Mouse (Mus musculus) cerebellum, adult 2 months (tissue): ENCODE results near the gene Fkbp8. TPM values are rescaled to one million over a fixed set of nuclear protein-coding genes. Genes with fewer than 3 reads are reported as not detected.

Source experiments
- DNase-seq, 2 experiments: peaks; one replicate each; pipeline ENCODE4 v3.0.0; 2021
- H3K27ac ChIP-seq: fragments of 200-500 bp; 2 replicates; pipeline ENCODE4 v1.5.1; 2012; ENCODE audit warnings: low read length, control low read depth, inconsistent platforms; ENCODE audit not compliant: insufficient read depth
- H3K27me3 ChIP-seq: fragments of 200-500 bp; 2 replicates; pipeline ENCODE4 v1.6.1; 2012; ENCODE audit warnings: inconsistent platforms, mild to moderate bottlenecking, low read length, moderate library complexity; ENCODE audit not compliant: control insufficient read depth, insufficient read depth
- H3K4me1 ChIP-seq: fragments of 200-500 bp; 2 replicates; pipeline ENCODE4 v1.6.1; 2011; ENCODE audit warnings: low read length; ENCODE audit not compliant: control insufficient read depth, insufficient read depth
- H3K4me3 ChIP-seq: fragments of 200-500 bp; replicated peaks from 2 replicates; pipeline ENCODE3; 2011; ENCODE audit warnings: mild to moderate bottlenecking, low read depth, low read length, control low read depth; ENCODE audit not compliant: insufficient read depth
- CTCF ChIP-seq: fragments of 200-500 bp; IDR thresholded peaks from 2 replicates; pipeline ENCODE4 v1.5.1; 2011; ENCODE audit warnings: low read depth, mild to moderate bottlenecking, control low read depth, low read length, moderate library complexity, borderline replicate concordance; ENCODE audit not compliant: insufficient read depth
- POLR2A ChIP-seq: fragments of 200-500 bp; IDR thresholded peaks from 2 replicates; pipeline ENCODE4 v1.6.1; 2011; ENCODE audit warnings: low read length, control low read depth, borderline replicate concordance; ENCODE audit not compliant: insufficient read depth
- WGBS: fragments of 180-500 bp; shearing (Covaris S2); methylation state at CpG from one replicate; pipeline ENCODE4 v1.1.7; 2018; 5-methylcytosine and 5-hydroxymethylcytosine counted together
- polyA plus RNA-seq: library from polyadenylated mRNA; depleted of rRNA; stranded (reverse); fragments of >200 nt; gene quantifications from 2 replicates; pipeline ENCODE4 v1.2.3, GENCODE M21; 2012

Fkbp8 gene
- polyA plus RNA-seq, 1 experiment, result 552 TPM

DNA sequence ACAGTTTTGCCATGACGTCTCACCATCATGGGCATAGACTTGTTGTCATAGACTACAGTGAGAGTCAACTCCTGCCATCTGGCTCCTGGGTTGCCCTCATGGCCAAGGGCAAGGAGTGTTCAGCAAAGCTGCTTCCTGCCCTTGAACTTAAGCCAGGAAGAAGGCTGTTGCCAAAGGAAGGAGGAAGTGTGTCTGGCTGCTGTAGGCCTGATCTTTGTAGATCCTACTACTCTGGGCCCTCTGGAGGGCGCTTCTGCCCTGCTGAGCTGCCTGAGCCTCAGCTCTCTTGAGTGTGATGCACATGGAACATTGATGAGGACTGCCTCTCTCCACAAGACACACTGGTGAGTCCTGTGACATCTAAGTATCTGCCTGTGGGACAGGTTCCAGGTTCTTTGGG, 32.6 kb downstream of the Fkbp8 start:
- peak overlapping the region; percentile 32; the same call in 1 of the 2 replicates for H3K27ac ChIP-seq
- peak; percentile 49 to 76 for DNase-seq
- 12% methylated on average over 2 of the region's 2 CpGs for WGBS
- H3K27me3 ChIP-seq, result no peaks in the 10 kb centered on the region
- peaks cover 45% of the 10 kb centered on the region for H3K4me1 ChIP-seq
- TF ChIP-seq POLR2A (no peak), CTCF (peak; percentile 51; the same call in 1 of the 2 replicates)
- H3K4me3 ChIP-seq, result no peak overlapping the region

DNA sequence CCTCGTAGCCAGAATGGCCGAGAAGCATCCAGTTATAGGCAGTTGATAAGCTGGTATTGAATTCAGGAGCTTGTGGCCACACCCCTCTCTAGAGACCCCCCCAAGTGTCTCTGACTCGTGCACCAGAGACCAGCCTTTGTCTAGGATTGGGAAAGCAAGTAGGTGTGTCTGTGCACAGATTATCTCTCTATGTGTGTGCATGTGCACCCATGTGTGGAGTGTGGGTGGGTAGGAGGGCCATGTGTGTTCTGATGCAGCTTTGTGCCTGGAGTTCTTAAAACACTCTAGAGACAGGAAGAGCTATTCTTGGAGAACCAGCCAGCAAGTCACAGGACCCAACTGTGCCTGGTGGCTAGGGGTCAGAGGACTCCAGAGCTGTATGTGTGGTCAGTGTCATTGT, 33.0 kb downstream of the Fkbp8 start:
- whole genome bisulfite sequencing, result 53% methylated on average over 3 of the region's 3 CpGs
- Histone ChIP-seq H3K27me3 (no peaks in the 10 kb centered on the region), H3K27ac (peak overlapping the region; percentile 32; the same call in 1 of the 2 replicates), H3K4me3 (no peak overlapping the region), H3K4me1 (peaks cover 47% of the 10 kb centered on the region)
- no peak for DNase-seq
- TF ChIP-seq POLR2A (no peak), CTCF (no peak)

DNA sequence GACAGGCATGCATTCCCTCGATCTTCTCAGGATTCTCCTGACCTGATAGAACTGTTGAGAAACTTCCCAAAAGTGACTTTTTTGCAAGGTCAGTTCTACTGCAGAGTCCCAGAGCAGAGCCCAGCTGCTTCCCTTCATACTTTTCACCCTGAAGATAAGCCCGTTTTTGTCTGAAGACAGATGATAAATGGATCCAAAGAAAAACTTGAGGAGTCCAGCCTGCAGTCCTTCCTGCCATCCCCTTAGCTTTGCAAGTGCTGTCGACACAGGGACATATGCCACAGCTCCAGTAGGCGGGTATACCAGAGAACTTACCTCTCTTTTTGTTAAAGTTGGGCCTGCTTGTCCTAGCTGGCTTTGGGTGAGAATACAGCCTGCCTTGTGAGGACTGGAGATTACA, 33.8 kb downstream of the Fkbp8 start:
- Histone ChIP-seq H3K4me3 (no peak overlapping the region), H3K27ac (peak overlapping the region; percentile 32; the same call in 1 of the 2 replicates), H3K27me3 (no peaks in the 10 kb centered on the region), H3K4me1 (peaks cover 48% of the 10 kb centered on the region)
- WGBS, result 56% methylated on average over 4 of the region's 4 CpGs
- TF ChIP-seq POLR2A, result no peak
- no peak for TF ChIP-seq CTCF
- DNase-seq, result no peak

DNA sequence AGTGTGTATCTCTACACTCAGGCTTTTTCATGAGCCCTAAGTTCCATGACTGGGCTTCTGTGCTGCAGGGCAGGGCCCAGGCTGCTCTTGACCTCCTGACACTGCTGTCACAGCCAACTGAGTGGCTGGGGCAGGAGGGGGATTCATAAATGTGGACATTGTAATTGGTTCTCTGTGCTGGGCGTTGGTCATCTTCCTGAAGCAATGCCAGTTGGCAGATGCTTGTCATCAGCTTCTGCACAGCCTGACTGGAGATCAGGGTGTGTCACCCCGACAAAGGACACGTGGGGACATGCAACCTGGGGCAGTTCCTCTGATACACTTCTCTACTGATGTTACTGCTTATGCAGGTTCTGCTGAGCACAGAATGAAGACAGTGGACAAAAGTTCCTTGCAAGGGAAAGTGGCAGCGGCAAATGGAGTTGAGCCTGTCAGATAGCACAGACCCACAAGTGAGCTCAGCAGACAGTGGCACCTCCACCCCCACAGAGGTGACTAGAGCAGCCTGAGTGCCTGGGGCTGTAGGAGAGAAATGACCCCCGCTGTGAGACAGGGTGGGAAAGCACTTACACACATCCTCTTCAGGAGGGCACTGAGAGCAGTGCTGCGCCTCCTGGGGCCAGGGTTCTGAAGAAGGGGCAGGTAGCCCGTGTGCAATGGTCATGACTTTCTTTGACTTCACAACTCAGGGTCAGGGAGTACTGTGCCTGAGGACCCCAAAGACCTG, 34.4 kb downstream of the Fkbp8 start:
- Histone ChIP-seq H3K4me1 (peaks cover 51% of the 10 kb centered on the region), H3K27ac (peak overlapping the region; percentile 33; the same call in 1 of the 2 replicates), H3K4me3 (no peak overlapping the region), H3K27me3 (no peaks in the 10 kb centered on the region)
- WGBS, result 48% methylated on average over 7 of the region's 7 CpGs
- DNase-seq, result no peak
- TF ChIP-seq POLR2A, result no peak
- no peak for TF ChIP-seq CTCF

DNA sequence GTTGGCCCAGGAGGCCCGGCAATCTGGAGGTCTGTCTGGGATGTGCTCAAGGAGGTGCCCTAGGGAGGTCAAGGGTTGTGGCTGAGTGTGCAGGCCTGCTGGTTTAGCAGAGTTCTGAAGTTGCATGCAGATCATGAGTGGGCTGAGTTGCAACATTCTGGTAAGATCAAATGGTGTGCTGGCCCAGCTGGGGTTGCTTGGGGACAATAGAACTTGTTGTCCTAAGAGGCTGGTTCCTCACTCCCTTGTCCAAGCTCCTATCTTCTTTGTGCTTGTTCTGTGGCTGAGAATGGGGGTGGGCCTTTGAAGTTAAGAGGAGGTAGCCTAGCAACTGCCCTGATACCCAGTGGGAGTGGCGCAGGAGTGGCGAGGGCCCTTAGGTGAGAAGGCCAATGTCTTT, 35.3 kb downstream of the Fkbp8 start:
- Histone ChIP-seq H3K4me3 (no peak overlapping the region), H3K27ac (no peak overlapping the region), H3K4me1 (peaks cover 45% of the 10 kb centered on the region), H3K27me3 (no peaks in the 10 kb centered on the region)
- no peak for TF ChIP-seq CTCF
- no peak for TF ChIP-seq POLR2A
- DNase-seq, result no peak
- 88% methylated on average over 3 of the region's 3 CpGs for WGBS

DNA sequence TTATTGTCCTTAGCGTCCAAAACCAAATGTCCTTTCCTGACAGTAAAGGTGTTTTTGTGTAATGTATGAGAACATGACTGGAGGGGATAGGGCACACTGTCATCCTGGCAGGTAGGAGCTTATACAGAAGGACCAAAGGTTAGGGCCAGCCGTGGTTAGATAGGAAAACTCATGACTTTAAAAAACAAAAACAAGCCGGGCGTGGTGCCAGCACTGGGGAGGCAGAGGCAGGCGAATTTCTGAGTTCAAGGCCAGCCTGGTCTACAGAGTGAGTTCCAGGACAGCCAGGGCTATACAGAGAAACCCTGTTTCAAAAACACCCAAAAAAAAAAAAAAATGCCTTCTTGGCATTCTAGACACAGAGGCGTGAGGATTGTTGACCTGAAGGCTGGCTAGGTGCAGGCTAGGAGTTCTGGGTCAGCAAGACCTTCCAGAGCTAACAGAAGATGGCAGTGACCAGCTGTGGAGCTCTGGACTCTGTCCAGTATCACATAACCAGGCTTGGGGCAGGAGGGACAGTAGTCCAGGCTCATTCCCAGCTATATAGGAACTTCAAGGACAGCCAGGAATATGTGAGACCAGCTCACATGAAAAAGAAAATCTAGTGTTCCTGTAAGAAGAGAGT, 36.4 kb downstream of the Fkbp8 start:
- 78% methylated on average over 6 of the region's 6 CpGs for WGBS
- Histone ChIP-seq H3K27ac (no peak overlapping the region), H3K4me3 (no peak overlapping the region), H3K27me3 (no peaks in the 10 kb centered on the region), H3K4me1 (peaks cover 45% of the 10 kb centered on the region)
- TF ChIP-seq CTCF (no peak), POLR2A (no peak)
- DNase-seq, result no peak

- Histone ChIP-seq H3K4me1 (peaks cover 42% of the 10 kb centered on the region), H3K4me3 (no peak overlapping the region), H3K27ac (no peak overlapping the region), H3K27me3 (no peaks in the 10 kb centered on the region)
- no peak for DNase-seq
- no peak for TF ChIP-seq POLR2A
- no peak for TF ChIP-seq CTCF
- WGBS, result 26% methylated on average over 3 of the region's 3 CpGs
Observed at GRCm38 (mm10) chr8:70564696-70565235, 37.2 kb downstream of the Fkbp8 start.

DNA sequence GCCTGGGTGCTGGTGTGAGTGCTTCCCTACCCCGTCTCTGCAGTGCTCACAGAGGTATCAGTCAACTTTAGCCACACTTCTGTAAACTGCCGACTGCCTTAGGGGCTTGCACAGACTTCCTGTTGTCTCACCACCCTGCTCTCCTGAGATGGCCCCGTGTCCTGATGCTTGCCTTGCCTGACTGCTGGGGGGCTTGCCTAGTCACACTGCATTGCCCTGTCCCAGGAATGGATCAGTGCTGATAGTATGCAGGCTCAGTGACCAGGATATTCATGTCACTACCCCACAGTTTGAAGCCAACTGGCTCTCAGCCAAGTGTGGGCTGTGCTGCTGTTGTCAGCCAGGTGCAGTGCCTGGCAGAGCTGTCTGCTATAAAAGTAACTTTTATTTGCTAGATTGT, 38.0 kb downstream of the Fkbp8 start:
- Histone ChIP-seq H3K4me3 (no peak overlapping the region), H3K27ac (no peak overlapping the region), H3K27me3 (no peaks in the 10 kb centered on the region), H3K4me1 (peaks cover 42% of the 10 kb centered on the region)
- DNase-seq, result no peak
- WGBS, result 58% methylated on average over 3 of the region's 3 CpGs
- TF ChIP-seq POLR2A, result no peak
- no peak for TF ChIP-seq CTCF
